In genomic region chr2:125249339-125249738, GRCm38 (mm10) we compare ENCODE assay signal across 11 mouse cellular contexts. TPM values are rescaled to one million over a fixed set of nuclear protein-coding genes. Genes with fewer than 3 reads are reported as not detected.
DNase-seq lines count a peak whose midpoint lies in the region; ATAC-seq lines count a peak whose summit lies in the region.
"Had no signal": no experiment of that assay in that cellular context is flagged by ENCODE, and none has a peak within 500 bp of the region (broad histone marks: within the 10 kb centered on the region; RNA-seq: fewer than 3 reads in every experiment).

No protein-coding gene starts in this region.

- peak overlapping the region; percentile 75 for H3K4me2 ChIP-seq in heart, embryonic 13.5 days
- H3K4me2 ChIP-seq in midbrain, embryonic 11.5 days, result peak overlapping the region; percentile 77; the same call in 1 of the 2 replicates
- H3K4me2 ChIP-seq in midbrain, embryonic 15.5 days, result no peak overlapping the region
- peak overlapping the region; percentile 71 for H3K4me2 ChIP-seq in intestine, embryonic 15.5 days (replicated peaks)
- peak overlapping the region; percentile 74 for H3K4me2 ChIP-seq in neural tube, embryonic 13.5 days

- peaks cover 2% of the 10 kb centered on the region; the same call in 1 of the 2 replicates for H3K9me3 ChIP-seq in heart, embryonic 13.5 days
- H3K9me3 ChIP-seq in midbrain, embryonic 11.5 days (ENCODE audit: control insufficient read depth, low read length), result no peaks in the 10 kb centered on the region
- H3K9me3 ChIP-seq in midbrain, embryonic 15.5 days, result no peaks in the 10 kb centered on the region
- no peaks in the 10 kb centered on the region for H3K9me3 ChIP-seq in intestine, embryonic 15.5 days
- H3K9me3 ChIP-seq in neural tube, embryonic 13.5 days, result no peaks in the 10 kb centered on the region; the same call in 1 of the 2 replicates

- peaks cover 53% of the 10 kb centered on the region for H3K36me3 ChIP-seq in heart, embryonic 13.5 days
- H3K36me3 ChIP-seq in midbrain, embryonic 11.5 days (ENCODE audit: control insufficient read depth, insufficient read depth, low read length), result peaks cover 15% of the 10 kb centered on the region; the same call in 1 of the 2 replicates
- 0 out of 2 replicates have a peak, but pooled peaks cover 4% of the 10 kb centered on the region for H3K36me3 ChIP-seq in midbrain, embryonic 15.5 days (replicated peaks)
- H3K36me3 ChIP-seq in intestine, embryonic 15.5 days, result peaks cover 17% of the 10 kb centered on the region
- peaks cover 20% of the 10 kb centered on the region for H3K36me3 ChIP-seq in neural tube, embryonic 13.5 days

- no peak for DNase-seq in heart, adult 11 months
- DNase-seq in midbrain, embryonic 11.5 days (ENCODE audit: low spot score, missing footprints), result peak; percentile 78
- no peak for DNase-seq in natural killer cell, adult 2 months (ENCODE audit: low spot score in 2 of 2)
- DNase-seq in layer of hippocampus, adult 18-20 months (ENCODE audit: low spot score in 2 of 2), result no peak
- DNase-seq: cerebellum, adult 11-12 months; kidney, adult 9 months; lung, adult 18-20 months had no signal

- no peaks in the 10 kb centered on the region for H3K27me3 ChIP-seq in heart, embryonic 13.5 days (replicated peaks)
- H3K27me3 ChIP-seq in midbrain, embryonic 11.5 days (ENCODE audit: control insufficient read depth, insufficient read depth, low read length), result no peaks in the 10 kb centered on the region
- no peaks in the 10 kb centered on the region for H3K27me3 ChIP-seq in midbrain, embryonic 15.5 days (replicated peaks)
- H3K27me3 ChIP-seq in intestine, embryonic 15.5 days (replicated peaks), result no peaks in the 10 kb centered on the region
- no peaks in the 10 kb centered on the region for H3K27me3 ChIP-seq in neural tube, embryonic 13.5 days

- peaks cover 33% of the 10 kb centered on the region for H3K4me1 ChIP-seq in heart, embryonic 13.5 days
- H3K4me1 ChIP-seq in midbrain, embryonic 11.5 days (ENCODE audit: control insufficient read depth, insufficient read depth, low read length), result peaks cover 3% of the 10 kb centered on the region; the same call in 1 of the 2 replicates
- H3K4me1 ChIP-seq in midbrain, embryonic 15.5 days, result peaks cover 19% of the 10 kb centered on the region
- H3K4me1 ChIP-seq in intestine, embryonic 15.5 days (replicated peaks), result no peaks in the 10 kb centered on the region
- H3K4me1 ChIP-seq in neural tube, embryonic 13.5 days (replicated peaks), result peaks cover 22% of the 10 kb centered on the region

- peak overlapping the region; percentile 89; the same call in 1 of the 2 replicates for H3K9ac ChIP-seq in heart, embryonic 13.5 days
- no peak overlapping the region for H3K9ac ChIP-seq in midbrain, embryonic 11.5 days (ENCODE audit: low read length)
- no peak overlapping the region for H3K9ac ChIP-seq in midbrain, embryonic 15.5 days
- H3K9ac ChIP-seq in intestine, embryonic 15.5 days, result no peak overlapping the region
- H3K9ac ChIP-seq in neural tube, embryonic 13.5 days, result no peak overlapping the region

- no peak for ATAC-seq in heart, embryonic 13.5 days (ENCODE audit: extremely low read depth, insufficient number of reproducible peaks, low FRiP score, low TSS enrichment)
- ATAC-seq in midbrain, embryonic 11.5 days (ENCODE audit: low FRiP score), result no peak
- ATAC-seq in midbrain, embryonic 15.5 days (replicated peaks), result no peak
- no peak for ATAC-seq in intestine, embryonic 15.5 days
- no peak for ATAC-seq in neural tube, embryonic 13.5 days (ENCODE audit: low read depth)

- no peak overlapping the region for H3K27ac ChIP-seq in heart, embryonic 13.5 days (replicated peaks)
- H3K27ac ChIP-seq in midbrain, embryonic 11.5 days (ENCODE audit: low read depth, low read length), result no peak overlapping the region
- no peak overlapping the region for H3K27ac ChIP-seq in midbrain, embryonic 15.5 days
- H3K27ac ChIP-seq in intestine, embryonic 15.5 days, result no peak overlapping the region
- H3K27ac ChIP-seq in neural tube, embryonic 13.5 days (replicated peaks), result no peak overlapping the region

- WGBS in heart, embryonic 13.5 days, result 70% methylated on average over 4 of the region's 4 CpGs
- 80% methylated on average over 4 of the region's 4 CpGs for WGBS in midbrain, embryonic 11.5 days
- 84% methylated on average over 4 of the region's 4 CpGs for WGBS in midbrain, embryonic 15.5 days
- WGBS in intestine, embryonic 15.5 days, result 73% methylated on average over 4 of the region's 4 CpGs
- WGBS in neural tube, embryonic 13.5 days, result 86% methylated on average over 4 of the region's 4 CpGs

- H3K4me3 ChIP-seq in heart, embryonic 13.5 days, result peak overlapping the region; percentile 70
- H3K4me3 ChIP-seq in midbrain, embryonic 11.5 days (ENCODE audit: low read depth, low read length), result no peak overlapping the region
- H3K4me3 ChIP-seq in midbrain, embryonic 15.5 days, result no peak overlapping the region
- H3K4me3 ChIP-seq in intestine, embryonic 15.5 days (replicated peaks), result no peak overlapping the region
- no peak overlapping the region for H3K4me3 ChIP-seq in neural tube, embryonic 13.5 days

RNA-seq across cellular contexts. Expression of gene Dut, which starts 2.3 kb away (rescaled TPM):
- polyA plus RNA-seq in heart, embryonic 13.5 days (2015; fragmentation: Nextera tagmentation; extraction: Ambion mirVana), result 113 and 127 TPM in 2 replicates
- 215 and 220 TPM in 2 replicates for polyA plus RNA-seq in midbrain, embryonic 11.5 days (2014; fragmentation: Nextera tagmentation; extraction: Ambion mirVana)
- 69.1 and 70.2 TPM in 2 replicates for polyA plus RNA-seq in midbrain, embryonic 15.5 days (2015; fragmentation: Nextera tagmentation; extraction: Ambion mirVana)
- polyA plus RNA-seq in intestine, embryonic 15.5 days (2015; fragmentation: Nextera tagmentation; extraction: Ambion mirVana), result 119 and 134 TPM in 2 replicates
- polyA plus RNA-seq in neural tube, embryonic 13.5 days (2015; fragmentation: Nextera tagmentation; extraction: Ambion mirVana), result 64.7 and 72.2 TPM in 2 replicates
- 10 to 100 TPM; 24.8 to 31.3 TPM for total RNA-seq in layer of hippocampus, adult 18-20 months (2021)
